ENCODE assay signal across 8 mouse cellular contexts in the genomic region with DNA sequence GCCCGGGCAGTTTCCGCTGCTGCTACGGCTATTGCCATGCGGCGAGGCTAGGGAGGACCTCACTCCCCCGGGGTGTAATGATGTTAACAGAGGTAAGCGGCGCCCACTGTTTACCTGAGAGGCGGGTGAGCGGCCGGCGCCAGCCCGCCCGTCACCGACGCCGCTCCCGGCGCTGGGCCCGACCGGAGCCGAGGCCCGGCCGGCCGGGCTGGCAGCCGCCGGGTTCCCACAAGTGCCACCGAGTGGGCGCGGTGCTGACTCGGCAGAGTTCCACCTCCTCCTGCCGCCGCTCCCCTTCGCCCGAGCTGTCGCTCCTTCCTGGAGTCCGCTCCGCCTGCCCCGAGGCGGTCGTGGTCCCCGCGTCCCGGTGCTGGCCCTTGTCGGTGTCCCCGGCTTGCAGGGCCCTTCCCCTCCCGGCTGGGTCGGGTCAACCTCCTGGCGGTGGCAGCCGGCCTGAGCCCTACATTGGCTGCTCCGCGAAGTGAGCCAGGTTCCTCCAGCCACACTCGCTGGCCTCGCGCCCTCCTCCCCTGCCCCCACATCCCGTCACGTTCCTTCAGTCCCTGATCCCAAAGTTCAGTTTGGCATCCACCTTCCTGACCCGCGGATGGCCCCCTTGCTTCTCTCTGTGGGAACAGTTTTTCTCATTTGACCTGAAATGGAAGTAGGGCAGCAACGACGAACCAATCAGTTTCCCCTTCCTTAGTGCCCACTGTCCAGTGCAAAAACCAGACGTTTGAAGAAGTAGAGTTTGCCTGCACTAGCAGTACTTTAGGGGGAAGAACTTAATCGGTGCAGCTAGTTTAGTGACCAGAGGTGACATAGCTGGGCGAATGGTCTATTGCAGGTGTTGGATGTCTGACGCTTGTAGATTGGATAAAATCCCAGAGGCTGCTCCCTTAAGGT. TPM values are rescaled to one million over a fixed set of nuclear protein-coding genes. Genes with fewer than 3 reads are reported as not detected.
DNase-seq lines count a peak whose midpoint lies in the region; ATAC-seq and TF ChIP-seq lines count a peak whose summit lies in the region.

No protein-coding gene starts in this region.

- no peaks in the 10 kb centered on the region for H3K27me3 ChIP-seq in embryonic facial prominence, embryonic 10.5 days (replicated peaks; ENCODE audit: low read depth, poor library complexity, severe bottlenecking)
- H3K27me3 ChIP-seq in intestine, postnatal 0 days (replicated peaks; ENCODE audit: control insufficient read depth, insufficient read depth, low read length): no peaks in the 10 kb centered on the region
- H3K27me3 ChIP-seq in liver, embryonic 11.5 days (replicated peaks; ENCODE audit: control insufficient read depth, insufficient read depth, low read length): no peaks in the 10 kb centered on the region
- H3K27me3 ChIP-seq in splenic B cell, adult 2 months (ENCODE audit: control insufficient read depth, insufficient read depth, low read length, poor library complexity, severe bottlenecking): no peaks in the 10 kb centered on the region

- TF ChIP-seq CTCF in intestine, postnatal 0 days (IDR thresholded peaks at IDR 0.05; ENCODE audit: low read depth): peak; percentile 36

- under 1% methylated on average over 65 of the region's 65 CpGs for WGBS in embryonic facial prominence, embryonic 10.5 days
- WGBS in intestine, postnatal 0 days: under 1% methylated on average over 57 of the region's 65 CpGs
- WGBS in liver, embryonic 11.5 days: 1% methylated on average over 65 of the region's 65 CpGs

- H3K4me1 ChIP-seq in embryonic facial prominence, embryonic 10.5 days: peaks cover 15% of the 10 kb centered on the region
- H3K4me1 ChIP-seq in intestine, postnatal 0 days (replicated peaks; ENCODE audit: control insufficient read depth, insufficient read depth, low read length): no peaks in the 10 kb centered on the region; the same call in none of the 2 replicates
- H3K4me1 ChIP-seq in liver, embryonic 11.5 days (replicated peaks; ENCODE audit: control insufficient read depth, insufficient read depth, low read length): peaks cover 9% of the 10 kb centered on the region

- H3K27ac ChIP-seq in embryonic facial prominence, embryonic 10.5 days (replicated peaks): peak overlapping the region; percentile 97
- H3K27ac ChIP-seq in intestine, postnatal 0 days (ENCODE audit: low read depth, low read length): peak overlapping the region; percentile 97
- peak overlapping the region; percentile 79 for H3K27ac ChIP-seq in liver, embryonic 11.5 days (ENCODE audit: low read depth, low read length)

- no peaks in the 10 kb centered on the region for H3K36me3 ChIP-seq in embryonic facial prominence, embryonic 10.5 days (replicated peaks)
- no peaks in the 10 kb centered on the region for H3K36me3 ChIP-seq in intestine, postnatal 0 days (ENCODE audit: control insufficient read depth, insufficient read depth)
- no peaks in the 10 kb centered on the region for H3K36me3 ChIP-seq in liver, embryonic 11.5 days (ENCODE audit: control insufficient read depth, insufficient read depth, low read length)
- no peaks in the 10 kb centered on the region for H3K36me3 ChIP-seq in splenic B cell, adult 2 months (ENCODE audit: control insufficient read depth, insufficient read depth, low read length, poor library complexity, severe bottlenecking)

- peak overlapping the region; percentile 98 for H3K4me3 ChIP-seq in embryonic facial prominence, embryonic 10.5 days
- peak overlapping the region; percentile 80 for H3K4me3 ChIP-seq in intestine, postnatal 0 days (ENCODE audit: low read depth, low read length)
- H3K4me3 ChIP-seq in liver, embryonic 11.5 days (ENCODE audit: low read depth, low read length): peak overlapping the region; percentile 94

- peak; percentile 79 for DNase-seq in 416B (ENCODE audit: low read depth)
- DNase-seq in adrenal gland, postnatal 14 days: peak; percentile 82
- DNase-seq in embryonic facial prominence, embryonic 10.5 days (ENCODE audit: low spot score): peak; percentile 67
- DNase-seq in liver, embryonic 11.5 days (ENCODE audit: low spot score): peak; percentile 68
- peak; percentile 20 to 58 for DNase-seq in monocyte, adult 2 months (ENCODE audit: low read depth in 1 of 2, low spot score in 2 of 2)
- DNase-seq in splenic B cell, adult 2 months (ENCODE audit: low read depth, low spot score): peak; percentile 58

- ATAC-seq in granulocyte monocyte progenitor cell, adult 5-6 weeks (replicated peaks; ENCODE audit: poor library complexity, severe bottlenecking): peak; percentile 65
- ATAC-seq in intestine, postnatal 0 days: peak; percentile 76
- ATAC-seq in liver, embryonic 11.5 days (replicated peaks; ENCODE audit: low FRiP score): peak; percentile 72

- H3K4me2 ChIP-seq in intestine, postnatal 0 days (replicated peaks; ENCODE audit: low read depth): peak overlapping the region; percentile 76
- H3K4me2 ChIP-seq in liver, embryonic 11.5 days: peak overlapping the region; percentile 87

- peak overlapping the region; percentile 85 for H3K9ac ChIP-seq in intestine, postnatal 0 days (ENCODE audit: low read depth, low read length)
- peak overlapping the region; percentile 93 for H3K9ac ChIP-seq in liver, embryonic 11.5 days (ENCODE audit: low read depth, low read length)

- H3K9me3 ChIP-seq in embryonic facial prominence, embryonic 10.5 days: no peaks in the 10 kb centered on the region
- H3K9me3 ChIP-seq in intestine, postnatal 0 days (ENCODE audit: control insufficient read depth): no peaks in the 10 kb centered on the region
- no peaks in the 10 kb centered on the region for H3K9me3 ChIP-seq in liver, embryonic 11.5 days (ENCODE audit: control insufficient read depth, low read length)

RNA-seq across cellular contexts. Expression of a gene that starts 0.6 kb away (rescaled TPM):
- total RNA-seq in adrenal gland, postnatal 14 days (2021): 31.7 and 35.6 TPM in 2 replicates
- 14.9 and 16.1 TPM in 2 replicates for polyA plus RNA-seq in embryonic facial prominence, embryonic 10.5 days (2016; fragmentation: Nextera tagmentation; extraction: Ambion mirVana)
- total RNA-seq in granulocyte monocyte progenitor cell, adult 5-6 weeks (2014; fragmentation: Nextera tagmentation): 14.4 and 15.6 TPM in 2 replicates
- 26.5 and 30.5 TPM in 2 replicates for total RNA-seq in granulocyte monocyte progenitor cell, adult 5-6 weeks (2017)
- polyA plus RNA-seq in intestine, postnatal 0 days (2015; fragmentation: Nextera tagmentation; extraction: Ambion mirVana): 21.6 and 26.1 TPM in 2 replicates
- polyA plus RNA-seq in liver, embryonic 11.5 days (2014; fragmentation: Nextera tagmentation; extraction: Ambion mirVana): 13.9 and 16.6 TPM in 2 replicates

Comparison
In these comparisons a context has a peak if more than half of its experiments do, and no peak if none do; other contexts are left out.
1. Peak in every context shown above with its lines: DNase-seq, ATAC-seq, H3K4me3 ChIP-seq and H3K27ac ChIP-seq.